Mouse (Mus musculus) CD4-positive naive resting alpha-beta T cell, adult 76 days (primary cell): ENCODE data around the gene Clec3a. TPM values are rescaled to one million over a fixed set of nuclear protein-coding genes. Genes with fewer than 3 reads are reported as not detected.

ENCODE experiments used
- total RNA-seq: library from RNA; stranded (reverse); gene quantifications from one replicate; pipeline ENCODE4 v1.2.4, GENCODE M21; 2023

Gene Clec3a
- not detected for total RNA-seq

GRCm38 (mm10) chr8:114417786-114418185, at the start of gene Clec3a:
Gene Clec3a, plus strand, starts transcription at chr8:114418086.

GRCm38 (mm10) chr8:114439334-114440204, 21.7 kb downstream of the Clec3a start, which contains the start of gene Wwox:
Gene Wwox, plus strand, starts transcription at chr8:114439655.

Other genes with a start within 250 kb of the Clec3a start
- gene Vat1l, start 212.5 kb upstream of the Clec3a start, total RNA-seq = not detected
- 18.4 TPM for gene Wwox, start 21.6 kb downstream of the Clec3a start, total RNA-seq